Mouse (Mus musculus) brain, embryonic 14.5 days (tissue): ENCODE results near the gene Btbd17. TPM values are rescaled to one million over a fixed set of nuclear protein-coding genes. Genes with fewer than 3 reads are reported as not detected.
A peak's percentile ranks its signal among the peaks of the same experiment; 100 is the strongest.

Experiments used
- DNase-seq: peaks from one replicate; pipeline ENCODE4 v3.0.0-alpha.2; 2011; ENCODE audit warnings: low read depth
- CTCF ChIP-seq: fragments of 200-500 bp; IDR thresholded peaks from 2 replicates; pipeline ENCODE4 v1.5.1; 2012; ENCODE audit warnings: inconsistent platforms, mild to moderate bottlenecking, moderate library complexity, borderline replicate concordance; ENCODE audit not compliant: insufficient read depth, insufficient read length; ENCODE audit errors: extremely low read depth
- POLR2A ChIP-seq: fragments of 200-500 bp; IDR thresholded peaks from 2 replicates; pipeline ENCODE4 v1.6.1; 2012; ENCODE audit warnings: mild to moderate bottlenecking, inconsistent platforms, borderline replicate concordance; ENCODE audit not compliant: poor library complexity, insufficient read depth, insufficient read length, severe bottlenecking; ENCODE audit errors: extremely low read depth
- polyA plus RNA-seq: library from polyadenylated mRNA; depleted of rRNA; stranded (reverse); fragments of >200 nt; gene quantifications from 2 replicates; pipeline ENCODE4 v1.2.3, GENCODE M21; 2012

Btbd17 gene
- polyA plus RNA-seq, 1 experiment, result 36.2 TPM

GRCm38 (mm10) chr11:114820444-114820843 lies 24.7 kb upstream of the Btbd17 start:
- no peak for DNase-seq
- TF ChIP-seq POLR2A (no peak), CTCF (no peak)

GRCm38 (mm10) chr11:114819110-114819509 lies 23.4 kb upstream of the Btbd17 start:
- DNase-seq, result no peak
- no peak for TF ChIP-seq POLR2A
- no peak for TF ChIP-seq CTCF

- DNase-seq, result no peak
- TF ChIP-seq CTCF (no peak), POLR2A (no peak)
Measured at GRCm38 (mm10) chr11:114818185-114818584, 22.4 kb upstream of the Btbd17 start.

GRCm38 (mm10) chr11:114816934-114817333 lies 21.2 kb upstream of the Btbd17 start:
- DNase-seq, result no peak
- TF ChIP-seq CTCF (no peak), POLR2A (no peak)

GRCm38 (mm10) chr11:114814873-114815592 lies 19.3 kb upstream of the Btbd17 start:
- DNase-seq, result no peak
- TF ChIP-seq CTCF, result no peak
- TF ChIP-seq POLR2A, result no peak

GRCm38 (mm10) chr11:114812731-114813240 lies 17.0 kb upstream of the Btbd17 start:
- no peak for TF ChIP-seq POLR2A
- peak; percentile 89 for TF ChIP-seq CTCF
- peak; percentile 89 for DNase-seq

GRCm38 (mm10) chr11:114810344-114810743 lies 14.6 kb upstream of the Btbd17 start:
- no peak for DNase-seq
- no peak for TF ChIP-seq POLR2A
- TF ChIP-seq CTCF, result no peak

GRCm38 (mm10) chr11:114809371-114809770 lies 13.6 kb upstream of the Btbd17 start:
- TF ChIP-seq POLR2A, result no peak
- TF ChIP-seq CTCF, result peak; percentile 22; the same call in 1 of the 2 replicates
- DNase-seq, result no peak

GRCm38 (mm10) chr11:114807686-114808427 lies 12.1 kb upstream of the Btbd17 start:
- DNase-seq, result peak; percentile 77
- TF ChIP-seq CTCF (no peak), POLR2A (no peak)

GRCm38 (mm10) chr11:114807025-114807424 lies 11.3 kb upstream of the Btbd17 start:
- no peak for TF ChIP-seq CTCF
- no peak for TF ChIP-seq POLR2A
- peak; percentile 63 for DNase-seq

- TF ChIP-seq CTCF (no peak), POLR2A (no peak)
- no peak for DNase-seq
Measured at GRCm38 (mm10) chr11:114803990-114804389, 8.2 kb upstream of the Btbd17 start.
